Mouse (Mus musculus) gastrocnemius, adult 8-10 months (tissue): ENCODE measurements around the gene Dnajb5. TPM values are rescaled to one million over a fixed set of nuclear protein-coding genes. Genes with fewer than 3 reads are reported as not detected.
"Not testable (repeated sequence)": the region's sequence is repeated elsewhere in the genome, so short reads cannot be mapped to it uniquely, and the experiment has no call there.

Experiments
- DNase-seq, 2 experiments: peaks; one replicate each; pipeline ENCODE4 v3.0.0; 2022; ENCODE audit warnings: low spot score in 2 of 2
- total RNA-seq, 4 experiments: library from RNA; stranded (reverse); gene quantifications; 2 replicates each; pipeline ENCODE4 v1.2.4; 2022

The Dnajb5 gene
- total RNA-seq, 4 experiments from 2014 or later: 203 to 225 (median 211) TPM

GRCm38 (mm10) chr4:42965039-42965719 lies 15.6 kb downstream of the Dnajb5 start:
- DNase-seq: no peak

- no peak for DNase-seq
These were observed 19.7 kb downstream of the Dnajb5 start, which contains the start of gene 1700022I11Rik for GRCm38 (mm10) chr4:42969304-42969703. TSS of gene 1700022I11Rik (plus strand) at chr4:42969604.

- DNase-seq: no peak
These were observed 23.3 kb downstream of the Dnajb5 start for GRCm38 (mm10) chr4:42972952-42973351.

- DNase-seq: no peak
These were observed 24.3 kb downstream of the Dnajb5 start for GRCm38 (mm10) chr4:42973868-42974267.

GRCm38 (mm10) chr4:42978062-42978461 lies 28.4 kb downstream of the Dnajb5 start:
- no peak for DNase-seq

- DNase-seq: not testable (repeated sequence)
These were observed 30.9 kb downstream of the Dnajb5 start for GRCm38 (mm10) chr4:42980467-42980866.

GRCm38 (mm10) chr4:42988296-42988695 lies 38.7 kb downstream of the Dnajb5 start:
- no peak for DNase-seq

- no peak for DNase-seq
These were observed 48.4 kb downstream of the Dnajb5 start for GRCm38 (mm10) chr4:42998022-42998421.

GRCm38 (mm10) chr4:42999451-43000140 lies 50.0 kb downstream of the Dnajb5 start:
- DNase-seq: peak; percentile 72 to 78

- DNase-seq: peak; percentile 96 to 99
These were observed 50.8 kb downstream of the Dnajb5 start, which contains the start of gene Vcp for GRCm38 (mm10) chr4:43000141-43000986. TSS of gene Vcp (minus strand) at chr4:43000507.

GRCm38 (mm10) chr4:43001272-43001671 lies 51.7 kb downstream of the Dnajb5 start:
- DNase-seq: no peak

GRCm38 (mm10) chr4:43002756-43003439 lies 53.3 kb downstream of the Dnajb5 start:
- DNase-seq: no peak

- DNase-seq: no peak
These were observed 55.3 kb downstream of the Dnajb5 start for GRCm38 (mm10) chr4:43004951-43005350.

GRCm38 (mm10) chr4:43005765-43006164 lies 56.2 kb downstream of the Dnajb5 start:
- DNase-seq: no peak

Other genes starting within 250 kb of the Dnajb5 start
- under 1 TPM in 3 of 4 experiments, not detected in 1; 0.44 to 0.97 (median 0.51) TPM for gene 4930578G10Rik, start 214.3 kb upstream of the Dnajb5 start, total RNA-seq
- not detected for gene Ccl19, start 193.2 kb upstream of the Dnajb5 start, total RNA-seq
- 10 to 100 TPM in 2 of 4 experiments, 1 to 10 TPM in 2; 7.4 to 13.9 (median 10.1) TPM for gene Ccl21a, start 175.8 kb upstream of the Dnajb5 start, total RNA-seq
- gene Fam205a1, start 95.9 kb upstream of the Dnajb5 start, total RNA-seq: not detected
- not detected for gene Gm12394, start 93.0 kb upstream of the Dnajb5 start, total RNA-seq
- gene Fam205c, start 75.6 kb upstream of the Dnajb5 start, total RNA-seq: under 1 TPM; 0.53 to 0.75 (median 0.56) TPM
- gene Phf24, start 33.2 kb upstream of the Dnajb5 start, total RNA-seq: under 1 TPM; 0.27 to 0.67 (median 0.50) TPM
- not detected for gene 1700022I11Rik, start 19.8 kb downstream of the Dnajb5 start, total RNA-seq
- gene Vcp, start 50.7 kb downstream of the Dnajb5 start, total RNA-seq: 100 to 1,000 TPM; 252 to 285 (median 260) TPM
- gene Fancg, start 60.7 kb downstream of the Dnajb5 start, total RNA-seq: 1 to 10 TPM; 1.1 to 2.2 (median 1.5) TPM
- gene Pigo, start 76.0 kb downstream of the Dnajb5 start, total RNA-seq: 1 to 10 TPM; 4.8 to 8.1 (median 5.9) TPM
- gene Stoml2, start 81.9 kb downstream of the Dnajb5 start, total RNA-seq: 100 to 1,000 TPM in 2 of 4 experiments, 10 to 100 TPM in 2; 88.7 to 116 (median 107) TPM
- 10 to 100 TPM; 25.3 to 30.3 (median 26.4) TPM for gene Fam214b, start 96.4 kb downstream of the Dnajb5 start, total RNA-seq
- gene Unc13b, start 109.1 kb downstream of the Dnajb5 start, total RNA-seq: 1 to 10 TPM; 1.2 to 2.8 (median 1.5) TPM